Comparison of ENCODE assay signal across 8 mouse cellular contexts in the genomic region with DNA sequence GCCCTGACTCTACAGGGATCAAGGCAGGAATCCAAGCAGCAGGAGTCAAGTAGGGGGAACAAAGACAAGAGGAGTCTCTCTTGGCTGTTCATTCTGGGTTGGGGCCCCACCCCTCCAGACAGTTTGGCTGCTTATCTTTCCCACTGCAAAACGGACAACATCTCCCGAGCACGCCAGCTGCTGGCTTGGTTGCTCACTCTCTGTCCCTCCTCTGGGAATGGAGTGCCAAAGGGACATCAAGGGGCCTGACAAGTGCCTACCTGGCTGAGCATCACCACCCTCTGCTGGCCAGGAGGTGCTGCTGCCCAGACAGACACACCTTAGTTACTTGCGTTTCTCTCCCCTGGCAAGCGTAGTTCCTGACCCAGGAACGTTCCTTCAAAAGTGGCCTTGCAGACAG. TPM values are rescaled to one million over a fixed set of nuclear protein-coding genes. Genes with fewer than 3 reads are reported as not detected.
DNase-seq lines count a peak whose midpoint lies in the region; ATAC-seq and TF ChIP-seq lines count a peak whose summit lies in the region.
"Had no signal": no experiment of that assay in that cellular context is flagged by ENCODE, and none has a peak within 500 bp of the region (broad histone marks: within the 10 kb centered on the region; RNA-seq: fewer than 3 reads in every experiment).

No protein-coding gene starts in this region.

- no peak overlapping the region for H3K27ac ChIP-seq in ES-Bruce4 (ENCODE audit: insufficient read depth, low read length)
- peak overlapping the region; percentile 87 for H3K27ac ChIP-seq in forebrain, postnatal 0 days (ENCODE audit: low read depth, low read length)
- peak overlapping the region; percentile 78 for H3K27ac ChIP-seq in intestine, postnatal 0 days (ENCODE audit: low read depth, low read length)
- H3K27ac ChIP-seq: macrophage had no signal

- TF ChIP-seq CTCF in ES-Bruce4 (IDR thresholded peaks at IDR 0.05; ENCODE audit: low read depth, low read length), result peak; percentile 48
- peak; percentile 33; the same call in 1 of the 2 replicates for TF ChIP-seq CTCF in forebrain, postnatal 0 days (IDR thresholded peaks at IDR 0.05; ENCODE audit: low read depth)
- TF ChIP-seq CTCF in intestine, postnatal 0 days (IDR thresholded peaks at IDR 0.05; ENCODE audit: low read depth), result peak; percentile 83

- no peak for TF ChIP-seq POLR2A in ES-Bruce4 (IDR thresholded peaks at IDR 0.05; ENCODE audit: insufficient read depth, low read length)

- no peak for ATAC-seq in forebrain, postnatal 0 days
- ATAC-seq in intestine, postnatal 0 days, result peak; percentile 60

- H3K4me1 ChIP-seq in ES-Bruce4 (ENCODE audit: control insufficient read depth, insufficient read depth, low read length), result peaks cover 4% of the 10 kb centered on the region
- peaks cover 28% of the 10 kb centered on the region for H3K4me1 ChIP-seq in forebrain, postnatal 0 days (ENCODE audit: insufficient read depth)
- peaks cover 6% of the 10 kb centered on the region; the same call in 1 of the 2 replicates for H3K4me1 ChIP-seq in intestine, postnatal 0 days (replicated peaks; ENCODE audit: control insufficient read depth, insufficient read depth, low read length)

- no peaks in the 10 kb centered on the region for H3K27me3 ChIP-seq in ES-Bruce4 (ENCODE audit: control insufficient read depth, insufficient read depth, low read length, poor library complexity, severe bottlenecking)
- H3K27me3 ChIP-seq in forebrain, postnatal 0 days (ENCODE audit: insufficient read depth, low read length), result no peaks in the 10 kb centered on the region
- no peaks in the 10 kb centered on the region for H3K27me3 ChIP-seq in intestine, postnatal 0 days (replicated peaks; ENCODE audit: control insufficient read depth, insufficient read depth, low read length)

- 45% methylated on average over 6 of the region's 6 CpGs for WGBS in forebrain, postnatal 0 days
- WGBS in intestine, postnatal 0 days, result 21% methylated on average over 6 of the region's 6 CpGs

- no peaks in the 10 kb centered on the region for H3K9me3 ChIP-seq in ES-Bruce4 (replicated peaks; ENCODE audit: control insufficient read depth, insufficient read depth, low read length, poor library complexity, severe bottlenecking)
- H3K9me3 ChIP-seq in forebrain, postnatal 0 days (ENCODE audit: low read length), result no peaks in the 10 kb centered on the region
- H3K9me3 ChIP-seq in intestine, postnatal 0 days (ENCODE audit: control insufficient read depth), result no peaks in the 10 kb centered on the region

- H3K36me3 ChIP-seq in ES-Bruce4 (ENCODE audit: control insufficient read depth, insufficient read depth, low read length, poor library complexity, severe bottlenecking), result peaks cover 41% of the 10 kb centered on the region
- H3K36me3 ChIP-seq in forebrain, postnatal 0 days (ENCODE audit: insufficient read depth), result peaks cover 42% of the 10 kb centered on the region
- peaks cover 56% of the 10 kb centered on the region for H3K36me3 ChIP-seq in intestine, postnatal 0 days (ENCODE audit: control insufficient read depth, insufficient read depth)

- no peak overlapping the region for H3K9ac ChIP-seq in ES-Bruce4 (ENCODE audit: low read depth, poor library complexity, severe bottlenecking)
- 0 out of 2 replicates have a peak overlapping the region, but pooled peaks have one; percentile 18 for H3K9ac ChIP-seq in forebrain, postnatal 0 days
- no peak overlapping the region for H3K9ac ChIP-seq in intestine, postnatal 0 days (ENCODE audit: low read depth, low read length)

- H3K4me3 ChIP-seq in ES-Bruce4 (ENCODE audit: low read depth, low read length), result no peak overlapping the region
- no peak overlapping the region for H3K4me3 ChIP-seq in forebrain, postnatal 0 days (ENCODE audit: low read depth, low read length)
- H3K4me3 ChIP-seq in intestine, postnatal 0 days (ENCODE audit: low read depth, low read length), result no peak overlapping the region

- intact Hi-C loops in left cerebral cortex, postnatal 25 days (cut with DNase I), result no loop called here

- TF ChIP-seq EP300 in ES-Bruce4 (IDR thresholded peaks at IDR 0.05; ENCODE audit: insufficient read depth, low read depth, low read length), result no peak

- DNase-seq in Muller cell, postnatal 12 days (ENCODE audit: inconsistent ontology term), result peak; percentile 78
- no peak for DNase-seq in forebrain, postnatal 0 days
- peak; percentile 77 for DNase-seq in lung, postnatal 10 days
- peak; percentile 63 for DNase-seq in testis, postnatal 10 days (ENCODE audit: low spot score)
- DNase-seq in left cerebral cortex, postnatal 25 days (ENCODE audit: low spot score in 2 of 2), result no peak

- H3K4me2 ChIP-seq in forebrain, postnatal 0 days (ENCODE audit: low read depth), result no peak overlapping the region
- no peak overlapping the region for H3K4me2 ChIP-seq in intestine, postnatal 0 days (replicated peaks; ENCODE audit: low read depth)

RNA-seq across cellular contexts. Expression of gene Bcar1, which starts 25.7 kb away (rescaled TPM):
- polyA plus RNA-seq in ES-Bruce4 (2011; ENCODE audit: insufficient read depth, insufficient read length, low read depth, missing spikeins), result 59.8 and 64.6 TPM in 2 replicates
- total RNA-seq in forebrain, postnatal 0 days (2014; rRNA removed), result 53.4 and 60.3 TPM in 2 replicates
- 43.4 and 47.0 TPM in 2 replicates for polyA plus RNA-seq in forebrain, postnatal 0 days (2015; fragmentation: Nextera tagmentation; extraction: Ambion mirVana)
- 38.8 and 41.1 TPM in 2 replicates for polyA plus RNA-seq in intestine, postnatal 0 days (2015; fragmentation: Nextera tagmentation; extraction: Ambion mirVana)
- total RNA-seq in left cerebral cortex, postnatal 25 days (2021), result 10 to 100 TPM; 50.6 to 51.7 TPM

RNA-seq across cellular contexts. Expression of gene Ctrb1, which starts 27.1 kb away (rescaled TPM):
- not detected in 2 replicates for polyA plus RNA-seq in ES-Bruce4 (2011; ENCODE audit: insufficient read depth, insufficient read length, low read depth, missing spikeins)
- not detected in 2 replicates for total RNA-seq in forebrain, postnatal 0 days (2014; rRNA removed)
- not detected in 2 replicates for polyA plus RNA-seq in forebrain, postnatal 0 days (2015; fragmentation: Nextera tagmentation; extraction: Ambion mirVana)
- 75.8 and 118 TPM in 2 replicates for polyA plus RNA-seq in intestine, postnatal 0 days (2015; fragmentation: Nextera tagmentation; extraction: Ambion mirVana)
- not detected for total RNA-seq in left cerebral cortex, postnatal 25 days (2021)
- polyA plus RNA-seq: macrophage had no signal

Comparison
In these comparisons a context has a peak if more than half of its experiments do, and no peak if none do; other contexts are left out.
1. CTCF ChIP-seq: peak in every context shown above with its lines; median percentile 83 in intestine, postnatal 0 days; 48 in ES-Bruce4; 33 in forebrain, postnatal 0 days.
2. DNase-seq: peak in Muller cell, postnatal 12 days (single experiment), lung, postnatal 10 days (single experiment) and testis, postnatal 10 days (single experiment); none in forebrain, postnatal 0 days (single experiment) and left cerebral cortex, postnatal 25 days (0 of 2).
3. RNA of gene Ctrb1, which starts 27.1 kb away (polyA plus RNA-seq): 75.8 to 118 TPM in intestine, postnatal 0 days; not detected in ES-Bruce4 and not detected in forebrain, postnatal 0 days; every median in the first group is over 10 times any median in the second.